Mouse (Mus musculus) left cerebral cortex, adult 2 months (tissue): ENCODE results near the gene Acp7. TPM values are rescaled to one million over a fixed set of nuclear protein-coding genes. Genes with fewer than 3 reads are reported as not detected.

ENCODE experiments used
- DNase-seq, 2 experiments: peaks; one replicate each; pipeline ENCODE4 v3.0.0; 2021 to 2022; ENCODE audit warnings: low spot score in 2 of 2, mixed read lengths in 1 of 2; ENCODE audit errors: extremely low spot score in 1 of 2
- H3K27ac ChIP-seq: fragments of 200-600 bp; 2 replicates; pipeline ENCODE4 v1.8.1; 2022
- H3K4me3 ChIP-seq: fragments of 200-600 bp; 2 replicates; pipeline ENCODE4 v1.8.1; 2022
- CTCF ChIP-seq: fragments of 200-600 bp; IDR thresholded peaks from 2 replicates; pipeline ENCODE4 v1.8.1; 2022; ENCODE audit warnings: antibody characterized with exemption, mild to moderate bottlenecking, moderate library complexity
- intact Hi-C: fragments of 180-260 bp; cut with DNase I; formaldehyde crosslinking; loops from one replicate; pipeline ENCODE4 v1.15.1; 2025
- microRNA-seq, 2 experiments: library from miRNA; unstranded; fragments of <30 nt; microRNA quantifications; one replicate each; pipeline ENCODE4 v1.2.0; 2021
- total RNA-seq, 2 experiments: library from RNA; stranded (reverse); gene quantifications; 2 replicates each; pipeline ENCODE4 v1.2.3; 2021

The Acp7 gene
- total RNA-seq, 2 experiments from 2014 or later: 1.4 to 2.5 TPM

GRCm38 (mm10) chr7:28570982-28571682, 60.0 kb downstream of the Acp7 start:
- intact Hi-C loops: no loop called here
- DNase-seq: no peak
- Histone ChIP-seq H3K27ac (peak overlapping the region; percentile 4; the same call in 1 of the 2 replicates), H3K4me3 (no peak overlapping the region)
- TF ChIP-seq CTCF: no peak

GRCm38 (mm10) chr7:28570291-28570981, 60.7 kb downstream of the Acp7 start:
- TF ChIP-seq CTCF: no peak
- peak overlapping the region; percentile 4; the same call in 1 of the 2 replicates for H3K27ac ChIP-seq
- DNase-seq: peak in 1 of 2 experiments; percentile 40
- intact Hi-C loops: no loop called here
- H3K4me3 ChIP-seq: no peak overlapping the region

DNA sequence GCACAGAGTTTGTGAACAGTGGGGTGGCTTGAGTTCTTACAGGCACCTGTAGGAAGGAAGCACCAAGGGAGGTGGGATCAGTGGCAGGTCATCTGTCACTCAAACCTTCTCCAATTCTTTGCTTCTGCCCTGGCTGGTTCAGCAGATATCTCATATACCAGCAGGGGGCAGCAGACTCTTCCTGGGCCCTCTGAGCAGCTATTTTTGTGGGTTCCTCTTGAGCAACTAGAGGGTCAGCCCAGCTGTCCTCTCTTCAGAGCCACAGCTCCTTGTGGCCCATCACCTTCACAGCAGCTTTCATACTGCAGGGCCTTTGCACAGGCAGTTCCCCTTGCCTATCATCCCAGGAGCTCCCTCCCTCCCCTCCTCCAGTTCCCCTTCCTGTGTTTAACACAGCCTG, 62.9 kb downstream of the Acp7 start:
- no peak overlapping the region for H3K27ac ChIP-seq
- intact Hi-C loops: loop anchor here (1.0 to 5.0 kb wide), 2 partner anchors 33 to 159 kb away; no protein-coding TSS in a partner anchor
- peak; percentile 92 for TF ChIP-seq CTCF
- DNase-seq: peak; percentile 64 to 66
- H3K4me3 ChIP-seq: no peak overlapping the region

- no peak overlapping the region for H3K27ac ChIP-seq
- no peak for TF ChIP-seq CTCF
- no peak for DNase-seq
- H3K4me3 ChIP-seq: no peak overlapping the region
- intact Hi-C loops: loop anchor here (5.0 kb wide), 1 partner anchor 160 kb away; no protein-coding TSS in a partner anchor
These were observed 63.6 kb downstream of the Acp7 start for GRCm38 (mm10) chr7:28567539-28567938.

GRCm38 (mm10) chr7:28565407-28565806, 65.7 kb downstream of the Acp7 start:
- H3K4me3 ChIP-seq: no peak overlapping the region
- intact Hi-C loops: loop anchor here (2.0 to 5.0 kb wide), 2 partner anchors 69 to 162 kb away; no protein-coding TSS in a partner anchor
- H3K27ac ChIP-seq: no peak overlapping the region
- DNase-seq: no peak
- no peak for TF ChIP-seq CTCF

DNA sequence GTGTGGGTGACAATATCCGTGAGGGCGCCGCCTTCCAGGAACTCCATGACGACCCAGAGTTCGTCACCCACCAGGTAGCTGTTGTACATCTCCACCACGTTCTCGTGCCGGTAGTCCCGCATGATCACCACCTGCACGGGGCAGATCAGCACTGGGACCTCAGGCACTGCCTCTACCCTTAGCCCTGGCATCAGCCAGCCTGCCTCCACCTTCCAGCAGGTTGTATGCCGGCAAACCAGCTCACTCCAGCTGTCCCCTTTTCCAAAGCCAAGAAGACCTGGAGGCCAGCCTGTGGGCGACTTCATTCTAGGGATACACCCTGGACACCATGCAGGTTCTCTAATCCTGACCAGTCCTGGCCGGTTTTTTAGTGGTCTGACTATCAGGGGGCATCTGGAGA, 68.2 kb downstream of the Acp7 start:
- intact Hi-C loops: no loop called here
- no peak for DNase-seq
- no peak overlapping the region for H3K27ac ChIP-seq
- TF ChIP-seq CTCF: no peak
- H3K4me3 ChIP-seq: no peak overlapping the region

- intact Hi-C loops: no loop called here
- Histone ChIP-seq H3K4me3 (no peak overlapping the region), H3K27ac (no peak overlapping the region)
- no peak for TF ChIP-seq CTCF
- DNase-seq: no peak
These were observed 68.8 kb downstream of the Acp7 start for GRCm38 (mm10) chr7:28562371-28562770.

DNA sequence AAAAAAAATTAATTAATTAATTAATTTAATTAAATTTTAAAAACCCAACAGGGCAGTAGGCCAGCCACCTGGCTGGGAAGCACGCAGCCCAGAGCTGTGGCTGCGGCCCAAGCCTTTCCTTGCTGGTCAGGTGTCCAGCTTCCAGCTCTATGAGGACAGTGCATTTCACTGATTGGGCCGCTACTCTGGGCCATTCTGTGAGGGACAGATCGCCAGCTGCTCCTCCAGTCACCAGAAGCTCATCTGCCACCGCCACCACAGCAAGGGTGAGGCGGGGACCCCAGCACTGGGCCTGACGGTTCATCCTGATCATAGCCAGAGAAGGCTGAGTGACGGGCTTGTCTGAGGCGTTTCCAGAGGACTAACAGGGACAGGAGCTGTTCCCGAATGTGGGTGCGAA, 69.2 kb downstream of the Acp7 start:
- DNase-seq: no peak
- intact Hi-C loops: no loop called here
- no peak overlapping the region for H3K4me3 ChIP-seq
- TF ChIP-seq CTCF: no peak
- H3K27ac ChIP-seq: no peak overlapping the region

DNA sequence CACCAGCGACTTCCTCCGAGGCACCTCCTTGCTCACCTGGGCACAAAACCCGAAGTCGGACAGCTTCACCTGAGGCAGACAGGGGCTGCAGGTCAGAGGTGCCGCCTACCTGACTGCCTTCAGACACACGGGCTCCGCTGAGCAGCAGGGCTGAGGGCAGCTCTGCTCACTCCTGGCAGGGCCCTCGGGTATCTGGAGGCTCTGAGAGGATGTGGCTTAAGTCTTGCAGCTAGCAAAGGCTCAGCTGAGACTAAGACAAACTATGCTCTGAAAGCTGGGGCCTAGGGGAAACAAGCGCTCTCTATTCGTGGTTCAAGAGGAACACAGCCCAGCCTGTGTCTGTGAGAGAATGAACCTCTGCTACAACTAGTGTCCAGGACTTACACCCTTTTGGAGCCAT, 70.3 kb downstream of the Acp7 start:
- Histone ChIP-seq H3K27ac (no peak overlapping the region), H3K4me3 (no peak overlapping the region)
- TF ChIP-seq CTCF: no peak
- DNase-seq: no peak
- intact Hi-C loops: no loop called here

GRCm38 (mm10) chr7:28558486-28558885, 72.6 kb downstream of the Acp7 start:
- DNase-seq: no peak
- TF ChIP-seq CTCF: no peak

GRCm38 (mm10) chr7:28557708-28558107, 73.4 kb downstream of the Acp7 start:
- DNase-seq: no peak
- H3K27ac ChIP-seq: no peak overlapping the region
- H3K4me3 ChIP-seq: no peak overlapping the region
- TF ChIP-seq CTCF: no peak
- intact Hi-C loops: no loop called here

More at GRCm38 (mm10) chr7:28558486-28558885, 72.6 kb downstream of the Acp7 start:
- H3K4me3 ChIP-seq: no peak overlapping the region
- intact Hi-C loops: no loop called here
- H3K27ac ChIP-seq: no peak overlapping the region

Small RNA genes within 50 kb of the gene (microRNA-seq; reads per million reads assigned to microRNA genes)
- gene Mir7049: 0 to 1.4 reads per million in 2 experiments

Other genes with a start within 250 kb of the Acp7 start
- 10 to 100 TPM; 18.1 to 18.8 TPM for gene Med29, start 238.6 kb downstream of the Acp7 start, total RNA-seq
- gene Paf1, start 238.4 kb downstream of the Acp7 start, total RNA-seq: 10 to 100 TPM; 65.7 to 66.8 TPM
- 1 to 10 TPM; 1.3 to 1.6 TPM for gene Gmfg, start 193.9 kb downstream of the Acp7 start, total RNA-seq
- 100 to 1,000 TPM in 1 of 2 experiments, 10 to 100 TPM in 1; 96.7 to 105 TPM for gene Lrfn1, start 179.4 kb downstream of the Acp7 start, total RNA-seq
- not detected for gene Ifnl2, start 120.9 kb downstream of the Acp7 start, total RNA-seq
- not detected for gene Ifnl3, start 108.5 kb downstream of the Acp7 start, total RNA-seq
- not detected for gene Sycn, start 90.4 kb downstream of the Acp7 start, total RNA-seq
- gene Nccrp1, start 84.1 kb downstream of the Acp7 start, total RNA-seq: under 1 TPM in 1 of 2 experiments, not detected in 1; 0.30 TPM
- gene Samd4b, start 33.2 kb downstream of the Acp7 start, total RNA-seq: 10 to 100 TPM; 74.9 to 78.9 TPM
- 1 to 10 TPM; 8.2 to 9.8 TPM for gene Pak4, start 33.1 kb downstream of the Acp7 start, total RNA-seq
- gene Fbxo27, start 61.5 kb upstream of the Acp7 start, total RNA-seq: 10 to 100 TPM; 24.6 to 26.2 TPM
- gene Fbxo17, start 85.5 kb upstream of the Acp7 start, total RNA-seq: 1 to 10 TPM; 1.9 to 2.2 TPM
- 10 to 100 TPM; 58.3 to 69.0 TPM for gene Mrps12, start 110.5 kb upstream of the Acp7 start, total RNA-seq
- 10 to 100 TPM; 13.0 to 13.9 TPM for gene Sars2, start 110.7 kb upstream of the Acp7 start, total RNA-seq
- 1 to 10 TPM; 1.0 to 1.9 TPM for gene Ccer2, start 124.8 kb upstream of the Acp7 start, total RNA-seq
- gene Sirt2, start 135.4 kb upstream of the Acp7 start, total RNA-seq: 100 to 1,000 TPM; 119 to 122 TPM
- 10 to 100 TPM; 34.8 to 36.8 TPM for gene Nfkbib, start 136.2 kb upstream of the Acp7 start, total RNA-seq
- gene Rinl, start 157.6 kb upstream of the Acp7 start, total RNA-seq: 1 to 10 TPM; 2.7 to 3.1 TPM
- 100 to 1,000 TPM; 434 to 438 TPM for gene Hnrnpl, start 177.2 kb upstream of the Acp7 start, total RNA-seq
- 10 to 100 TPM; 46.3 to 49.8 TPM for gene Ech1, start 193.9 kb upstream of the Acp7 start, total RNA-seq
- gene Lgals4, start 202.5 kb upstream of the Acp7 start, total RNA-seq: 1 to 10 TPM; 2.6 to 2.9 TPM
- under 1 TPM in 1 of 2 experiments, not detected in 1; 0.49 TPM for gene Lgals7, start 232.5 kb upstream of the Acp7 start, total RNA-seq